Mouse (Mus musculus) MEL (cell line): ENCODE results near the gene St6galnac3. TPM values are rescaled to one million over a fixed set of nuclear protein-coding genes. Genes with fewer than 3 reads are reported as not detected.

ENCODE experiments used
- DNase-seq: peaks from one replicate; pipeline ENCODE4 v3.0.0; 2011; ENCODE audit warnings: low read depth, low spot score
- H3K27ac ChIP-seq: 2 replicates; pipeline ENCODE4 v1.5.1; 2012; ENCODE audit warnings: low read depth, mild to moderate bottlenecking, control low read depth, low read length, moderate library complexity; ENCODE audit not compliant: control insufficient read depth
- H3K27me3 ChIP-seq, 2 experiments: fragments of 150-350 bp in 1 of 2; sonication (generic) in 1 of 2; 2 replicates each; pipeline ENCODE4 v1.6.1; 2012; ENCODE audit warnings: low read length in 2 of 2, mild to moderate bottlenecking in 2 of 2, improper control_type of control experiment in 1 of 2, moderate library complexity in 1 of 2; ENCODE audit not compliant: insufficient read depth in 2 of 2, control insufficient read depth in 1 of 2
- H3K36me3 ChIP-seq, 2 experiments: 2 replicates each; pipeline ENCODE4 v1.6.1; 2012 to 2014; ENCODE audit warnings: low read length in 2 of 2, improper control_type of control experiment in 1 of 2, inconsistent platforms in 1 of 2, mild to moderate bottlenecking in 1 of 2; ENCODE audit not compliant: insufficient read depth in 2 of 2, control insufficient read depth in 1 of 2
- H3K4me1 ChIP-seq, 2 experiments: fragments of 150-350 bp in 1 of 2; sonication (generic) in 1 of 2; 2 replicates each; pipeline ENCODE4 v1.6.1; 2012; ENCODE audit warnings: low read length in 2 of 2, improper control_type of control experiment in 1 of 2, mild to moderate bottlenecking in 1 of 2; ENCODE audit not compliant: insufficient read depth in 2 of 2, control insufficient read depth in 1 of 2
- H3K4me3 ChIP-seq, 2 experiments: fragments of 150-350 bp in 1 of 2; sonication (generic) in 1 of 2; 2 replicates each; pipeline ENCODE4 v1.5.1; 2012; ENCODE audit warnings: low read depth in 2 of 2, low read length in 2 of 2, mild to moderate bottlenecking in 2 of 2, moderate library complexity in 2 of 2, control low read depth in 1 of 2, improper control_type of control experiment in 1 of 2; ENCODE audit not compliant: control insufficient read depth in 1 of 2, insufficient read depth in 1 of 2
- H3K79me2 ChIP-seq: 2 replicates; pipeline ENCODE4 v1.6.1; 2012; ENCODE audit warnings: mild to moderate bottlenecking, low read length, moderate library complexity; ENCODE audit not compliant: control insufficient read depth, poor library complexity, insufficient read depth
- H3K9ac ChIP-seq: 2 replicates; pipeline ENCODE4 v1.6.1; 2012; ENCODE audit warnings: low read depth, mild to moderate bottlenecking, control low read depth, low read length, moderate library complexity; ENCODE audit not compliant: control insufficient read depth, poor library complexity, severe bottlenecking
- H3K9me3 ChIP-seq: fragments of 150-350 bp; sonication (generic); replicated peaks from 2 replicates; pipeline ENCODE4 v1.6.1; 2012; ENCODE audit warnings: mild to moderate bottlenecking, low read length, improper control_type of control experiment, moderate library complexity; ENCODE audit not compliant: insufficient read depth
- BHLHE40 ChIP-seq: IDR thresholded peaks from 2 replicates; pipeline ENCODE4 v1.6.1; 2012; ENCODE audit warnings: low read depth, mild to moderate bottlenecking, inconsistent platforms, low read length, improper control_type of control experiment, borderline replicate concordance
- CHD1 ChIP-seq: IDR thresholded peaks from 2 replicates; pipeline ENCODE4 v1.6.1; 2012; ENCODE audit warnings: low read depth, mild to moderate bottlenecking, inconsistent platforms, low read length, improper control_type of control experiment
- CHD2 ChIP-seq: IDR thresholded peaks from 2 replicates; pipeline ENCODE4 v1.6.1; 2011; ENCODE audit warnings: low read length, improper control_type of control experiment
- CTCF ChIP-seq, 3 experiments: IDR thresholded peaks in 2 of 3; conservative IDR thresholded peaks in 1 of 3; 2 replicates each; pipeline ENCODE4 v1.5.1; 2011 to 2012; ENCODE audit warnings: low read length in 3 of 3, low read depth in 2 of 3, mild to moderate bottlenecking in 2 of 3, improper control_type of control experiment in 1 of 3, inconsistent platforms in 1 of 3, mixed read lengths in 1 of 3, moderate library complexity in 1 of 3; ENCODE audit not compliant: control insufficient read depth in 1 of 3, insufficient read depth in 1 of 3, poor library complexity in 1 of 3, severe bottlenecking in 1 of 3
- ELF1 ChIP-seq: IDR thresholded peaks from 2 replicates; pipeline ENCODE4 v1.6.1; 2014; ENCODE audit warnings: low read depth, mild to moderate bottlenecking, inconsistent platforms, low read length, improper control_type of control experiment, moderate library complexity
- EP300 ChIP-seq, 2 experiments: IDR thresholded peaks; 2 replicates each; pipeline ENCODE4 v1.6.1; 2011; ENCODE audit warnings: improper control_type of control experiment in 2 of 2, low read length in 2 of 2, low read depth in 1 of 2, mild to moderate bottlenecking in 1 of 2
- ETS1 ChIP-seq: IDR thresholded peaks from 2 replicates; pipeline ENCODE4 v1.6.1; 2012; ENCODE audit warnings: low read depth, mild to moderate bottlenecking, inconsistent platforms, low read length, improper control_type of control experiment, moderate library complexity
- GABPA ChIP-seq: IDR thresholded peaks from 2 replicates; pipeline ENCODE4 v1.6.1; 2012; ENCODE audit warnings: low read depth, mild to moderate bottlenecking, inconsistent platforms, low read length, improper control_type of control experiment, moderate library complexity
- GATA1 ChIP-seq: IDR thresholded peaks from 2 replicates; pipeline ENCODE4 v1.6.1; 2011; ENCODE audit warnings: low read depth, low read length, improper control_type of control experiment
- HCFC1 ChIP-seq: IDR thresholded peaks from 2 replicates; pipeline ENCODE4 v1.6.1; 2012; ENCODE audit warnings: low read depth, mild to moderate bottlenecking, inconsistent platforms, low read length, improper control_type of control experiment, moderate library complexity
- JUND ChIP-seq: IDR thresholded peaks from 2 replicates; pipeline ENCODE4 v1.6.1; 2011; ENCODE audit warnings: low read depth, mild to moderate bottlenecking, improper control_type of control experiment, low read length
- KAT2A ChIP-seq: conservative IDR thresholded peaks from 2 replicates; pipeline ENCODE4 v1.6.1; 2012; ENCODE audit warnings: low read depth, low read length, improper control_type of control experiment, inconsistent platforms
- MAFK ChIP-seq: IDR thresholded peaks from 2 replicates; pipeline ENCODE4 v1.6.1; 2011; ENCODE audit warnings: low read depth, mild to moderate bottlenecking, low read length, improper control_type of control experiment, borderline replicate concordance
- MAX ChIP-seq: IDR thresholded peaks from 2 replicates; pipeline ENCODE4 v1.6.1; 2011; ENCODE audit warnings: low read length, improper control_type of control experiment
- MAZ ChIP-seq: IDR thresholded peaks from 2 replicates; pipeline ENCODE4 v1.6.1; 2012; ENCODE audit warnings: low read depth, mild to moderate bottlenecking, inconsistent platforms, low read length, improper control_type of control experiment
- MEF2A ChIP-seq: IDR thresholded peaks from 2 replicates; pipeline ENCODE4 v1.6.1; 2014; ENCODE audit warnings: low read depth, mild to moderate bottlenecking, inconsistent platforms, low read length, improper control_type of control experiment; ENCODE audit not compliant: poor library complexity, insufficient replicate concordance, severe bottlenecking; ENCODE audit errors: extremely low read depth
- MXI1 ChIP-seq: IDR thresholded peaks from 2 replicates; pipeline ENCODE4 v1.6.1; 2011; ENCODE audit warnings: mild to moderate bottlenecking, low read depth, low read length, improper control_type of control experiment
- MYB ChIP-seq: IDR thresholded peaks from 2 replicates; pipeline ENCODE4 v1.6.1; 2011; ENCODE audit warnings: mild to moderate bottlenecking, low read depth, low read length, improper control_type of control experiment
- MYC ChIP-seq: IDR thresholded peaks from 2 replicates; pipeline ENCODE4 v1.6.1; 2011; ENCODE audit warnings: low read depth, mild to moderate bottlenecking, low read length, improper control_type of control experiment, moderate library complexity
- NELFE ChIP-seq: IDR thresholded peaks from 2 replicates; pipeline ENCODE4 v1.6.1; 2011; ENCODE audit warnings: low read depth, low read length, improper control_type of control experiment
- NRF1 ChIP-seq: IDR thresholded peaks from 2 replicates; pipeline ENCODE4 v1.6.1; 2014; ENCODE audit warnings: low read depth, mild to moderate bottlenecking, inconsistent platforms, low read length, improper control_type of control experiment, moderate library complexity; ENCODE audit not compliant: poor library complexity, insufficient read depth, severe bottlenecking
- POLR2A ChIP-seq, 2 experiments: IDR thresholded peaks; 2 replicates each; pipeline ENCODE4 v1.6.1; 2011 to 2012; ENCODE audit warnings: low read length in 2 of 2, mild to moderate bottlenecking in 2 of 2, control low read depth in 1 of 2, improper control_type of control experiment in 1 of 2, low read depth in 1 of 2, moderate library complexity in 1 of 2; ENCODE audit not compliant: control insufficient read depth in 1 of 2, insufficient read depth in 1 of 2, poor library complexity in 1 of 2
- POLR2AphosphoS2 ChIP-seq: IDR thresholded peaks from 2 replicates; pipeline ENCODE4 v1.6.1; 2011; ENCODE audit warnings: low read length, improper control_type of control experiment
- POLR2AphosphoS5 ChIP-seq: IDR thresholded peaks from 2 replicates; pipeline ENCODE4 v1.6.1; 2012; ENCODE audit warnings: low read depth, borderline replicate concordance, mild to moderate bottlenecking, inconsistent platforms, low read length, moderate library complexity, mixed read lengths
- RAD21 ChIP-seq: IDR thresholded peaks from 2 replicates; pipeline ENCODE4 v1.6.1; 2011; ENCODE audit warnings: mild to moderate bottlenecking, low read depth, low read length, improper control_type of control experiment
- RCOR1 ChIP-seq: IDR thresholded peaks from 2 replicates; pipeline ENCODE4 v1.6.1; 2012; ENCODE audit warnings: low read depth, mild to moderate bottlenecking, inconsistent platforms, low read length, improper control_type of control experiment
- SIN3A ChIP-seq: IDR thresholded peaks from 2 replicates; pipeline ENCODE4 v1.6.1; 2012; ENCODE audit warnings: low read length, improper control_type of control experiment, inconsistent platforms
- SMC3 ChIP-seq: IDR thresholded peaks from 2 replicates; pipeline ENCODE4 v1.6.1; 2011; ENCODE audit warnings: low read depth, low read length, improper control_type of control experiment
- TAL1 ChIP-seq: IDR thresholded peaks from 2 replicates; pipeline ENCODE4 v1.6.1; 2012; ENCODE audit warnings: mild to moderate bottlenecking, inconsistent platforms, low read length, moderate library complexity, mixed read lengths
- TBP ChIP-seq: IDR thresholded peaks from 2 replicates; pipeline ENCODE4 v1.8.0; 2011; ENCODE audit warnings: low read depth, low read length, improper control_type of control experiment
- TCF12 ChIP-seq: IDR thresholded peaks from 2 replicates; pipeline ENCODE4 v1.6.1; 2014; ENCODE audit warnings: low read depth, mild to moderate bottlenecking, inconsistent platforms, low read length, improper control_type of control experiment, moderate library complexity
- UBTF ChIP-seq: IDR thresholded peaks from 2 replicates; pipeline ENCODE4 v1.6.1; 2012; ENCODE audit warnings: low read depth, mild to moderate bottlenecking, inconsistent platforms, low read length, improper control_type of control experiment, moderate library complexity, borderline replicate concordance; ENCODE audit not compliant: insufficient read depth
- USF1 ChIP-seq: IDR thresholded peaks from 2 replicates; pipeline ENCODE4 v1.6.1; 2014; ENCODE audit warnings: low read depth, mild to moderate bottlenecking, inconsistent platforms, low read length, improper control_type of control experiment, moderate library complexity
- USF2 ChIP-seq, 2 experiments: IDR thresholded peaks; 2 replicates each; pipeline ENCODE4 v1.6.1; 2011 to 2012; ENCODE audit warnings: improper control_type of control experiment in 2 of 2, low read length in 2 of 2, borderline replicate concordance in 1 of 2, inconsistent platforms in 1 of 2, low read depth in 1 of 2, mild to moderate bottlenecking in 1 of 2; ENCODE audit not compliant: insufficient read depth in 1 of 2
- ZC3H11A ChIP-seq: IDR thresholded peaks from 2 replicates; pipeline ENCODE4 v1.6.1; 2012; ENCODE audit warnings: low read depth, mild to moderate bottlenecking, inconsistent platforms, low read length, improper control_type of control experiment
- ZKSCAN1 ChIP-seq: IDR thresholded peaks from 2 replicates; pipeline ENCODE4 v1.6.1; 2012; ENCODE audit warnings: low read depth, mild to moderate bottlenecking, inconsistent platforms, low read length, improper control_type of control experiment, moderate library complexity
- ZMIZ1 ChIP-seq: IDR thresholded peaks from 2 replicates; pipeline ENCODE4 v1.6.1; 2012; ENCODE audit warnings: low read depth, mild to moderate bottlenecking, inconsistent platforms, low read length, improper control_type of control experiment, moderate library complexity
- ZNF384 ChIP-seq: IDR thresholded peaks from 2 replicates; pipeline ENCODE4 v1.6.1; 2012; ENCODE audit warnings: low read depth, mild to moderate bottlenecking, inconsistent platforms, low read length, improper control_type of control experiment
- polyA plus RNA-seq, 2 experiments: library from polyadenylated mRNA; stranded (reverse) in 1 of 2; unstranded in 1 of 2; fragments of >175 nt in 1 of 2; fragments of >200 nt in 1 of 2; gene quantifications; 2 replicates each; pipeline versions ENCODE4 v1.2.1 to v1.2.4; 2012; ENCODE audit warnings: low replicate concordance in 2 of 2, low read depth in 1 of 2; ENCODE audit not compliant: insufficient read length in 2 of 2, insufficient read depth in 1 of 2, missing spikeins in 1 of 2
- total RNA-seq: library from RNA; depleted of rRNA; stranded (reverse); fragments of 300-350 nt; gene quantifications from 2 replicates; pipeline ENCODE4 v1.2.3, GENCODE M21; 2012

St6galnac3 gene
- total and polyA plus RNA-seq, 3 experiments: 7.8 to 11.4 TPM; not detected in 1

DNA sequence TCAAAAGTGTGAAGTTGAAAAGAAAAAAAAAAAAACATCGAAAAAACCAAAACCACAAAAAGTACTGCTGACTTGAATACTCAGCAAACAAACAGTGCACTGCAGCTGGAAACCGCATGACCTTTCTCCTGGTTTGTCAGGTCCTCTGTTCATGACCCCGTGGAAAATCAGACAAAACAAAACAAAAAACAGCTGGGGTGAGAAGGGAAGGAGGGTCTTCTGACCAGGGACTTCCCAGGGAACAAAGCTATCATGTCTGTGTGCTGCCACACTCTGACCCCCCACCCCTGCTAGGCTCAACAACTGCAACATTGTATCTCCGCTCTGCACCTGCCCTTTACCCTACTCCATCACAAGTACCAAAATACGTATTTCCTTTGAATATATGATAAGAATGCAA is 39.8 kb upstream of the St6galnac3 start:
- Histone ChIP-seq H3K79me2 (no peaks in the 10 kb centered on the region), H3K27ac (peak overlapping the region; percentile 96), H3K9ac (peak overlapping the region; percentile 20), H3K4me1 (peaks cover 38 to 56% of the 10 kb centered on the region in 2 experiments), H3K4me3 (peak overlapping the region; percentile 3 to 5; a peak in 1 of 4 replicates), H3K9me3 (no peaks in the 10 kb centered on the region), H3K27me3 (no peaks in the 10 kb centered on the region), H3K36me3 (peaks cover 0 to 49% of the 10 kb centered on the region in 2 experiments; a peak in 2 of 4 replicates)
- DNase-seq: no peak
- peak; percentile 53 for TF ChIP-seq TAL1
- TF ChIP-seq MAZ: no peak
- no peak for TF ChIP-seq RCOR1
- no peak for TF ChIP-seq POLR2AphosphoS5
- TF ChIP-seq HCFC1: peak; percentile 41; the same call in 1 of the 2 replicates
- TF ChIP-seq MYB: no peak
- no peak for TF ChIP-seq SMC3
- TF ChIP-seq POLR2AphosphoS2: no peak
- TF ChIP-seq CHD1: no peak
- no peak for TF ChIP-seq NRF1
- TF ChIP-seq BHLHE40: no peak; the same call in 1 of the 2 replicates
- no peak for TF ChIP-seq MXI1
- no peak for TF ChIP-seq CHD2
- TF ChIP-seq ZC3H11A: no peak
- peak in 1 of 2 experiments; percentile 72; a peak in 1 of 4 replicates for TF ChIP-seq EP300 (IDR thresholded peaks at IDR 0.05; ENCODE audit: low read depth in 1 of 2, low read length in 2 of 2)
- no peak for TF ChIP-seq UBTF
- no peak for TF ChIP-seq CTCF (IDR thresholded peaks at IDR 0.05 in 2 of 3, conservative IDR thresholded peaks at IDR 0.05 in 1 of 3; ENCODE audit: control insufficient read depth in 1 of 3, insufficient read depth in 1 of 3, low read depth in 2 of 3, low read length in 3 of 3, poor library complexity in 1 of 3, severe bottlenecking in 1 of 3)
- no peak; the same call in 1 of the 2 replicates for TF ChIP-seq GATA1
- TF ChIP-seq MYC: no peak
- no peak for TF ChIP-seq RAD21
- TF ChIP-seq ZMIZ1: no peak
- no peak for TF ChIP-seq NELFE
- TF ChIP-seq POLR2A (IDR thresholded peaks at IDR 0.05; ENCODE audit: control insufficient read depth in 1 of 2, insufficient read depth in 1 of 2, low read depth in 1 of 2, low read length in 2 of 2, poor library complexity in 1 of 2): no peak
- peak; percentile 91 for TF ChIP-seq ZNF384
- peak; percentile 47; the same call in 1 of the 2 replicates for TF ChIP-seq SIN3A
- TF ChIP-seq MAX: 0 out of 2 replicates have a peak, but pooled peaks have one; percentile 49
- no peak for TF ChIP-seq GABPA
- TF ChIP-seq JUND: no peak
- TF ChIP-seq ZKSCAN1: peak; percentile 96
- no peak for TF ChIP-seq MAFK
- peak; percentile 55 for TF ChIP-seq ETS1
- TF ChIP-seq ELF1: no peak
- TF ChIP-seq TCF12: peak; percentile 62
- no peak for TF ChIP-seq USF2 (IDR thresholded peaks at IDR 0.05; ENCODE audit: borderline replicate concordance in 1 of 2, insufficient read depth in 1 of 2, low read depth in 1 of 2, low read length in 2 of 2)
- TF ChIP-seq MEF2A: no peak
- no peak for TF ChIP-seq KAT2A
- TF ChIP-seq USF1: no peak
- no peak for TF ChIP-seq TBP
